Mouse (Mus musculus) liver (tissue): ENCODE measurements around the gene Slc13a5.

Source experiments
- DNase-seq: peaks from one replicate; pipeline ENCODE4 v3.0.0-alpha.2; 2020; ENCODE audit warnings: mixed read lengths

Slc13a5 gene

DNA sequence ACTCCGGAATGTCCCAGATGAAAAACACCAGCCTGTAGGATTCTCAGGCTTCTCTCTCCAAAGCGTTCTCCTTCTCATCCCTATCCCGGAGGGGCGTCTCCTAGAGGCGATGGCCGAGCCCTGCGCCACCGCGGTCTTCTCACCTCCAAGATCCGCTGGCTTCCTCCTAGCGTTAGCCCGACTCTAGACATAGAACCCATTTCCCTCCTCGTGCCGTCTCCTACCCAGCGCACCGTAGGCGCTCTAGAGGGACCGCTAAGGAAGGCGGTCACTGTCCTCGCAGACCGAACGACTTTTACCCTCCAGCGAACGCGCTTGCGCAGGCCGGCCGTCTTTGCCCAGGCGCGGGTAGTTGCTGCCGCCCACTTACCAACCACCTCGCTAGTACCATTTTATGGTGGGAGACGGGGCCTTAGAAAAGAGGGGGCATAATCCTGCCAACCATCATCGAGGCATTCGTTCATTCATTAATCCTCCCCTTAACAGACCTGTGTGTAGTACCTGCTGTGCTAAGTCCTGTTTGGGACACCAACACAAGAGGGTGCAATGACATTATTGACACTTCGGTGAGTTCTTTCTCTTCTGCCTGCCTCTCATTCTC lies at the start of gene Slc13a5:
Gene Slc13a5, minus strand, starts transcription at position 263 of the 601 bp plus-strand sequence.
- DNase-seq: no peak

DNA sequence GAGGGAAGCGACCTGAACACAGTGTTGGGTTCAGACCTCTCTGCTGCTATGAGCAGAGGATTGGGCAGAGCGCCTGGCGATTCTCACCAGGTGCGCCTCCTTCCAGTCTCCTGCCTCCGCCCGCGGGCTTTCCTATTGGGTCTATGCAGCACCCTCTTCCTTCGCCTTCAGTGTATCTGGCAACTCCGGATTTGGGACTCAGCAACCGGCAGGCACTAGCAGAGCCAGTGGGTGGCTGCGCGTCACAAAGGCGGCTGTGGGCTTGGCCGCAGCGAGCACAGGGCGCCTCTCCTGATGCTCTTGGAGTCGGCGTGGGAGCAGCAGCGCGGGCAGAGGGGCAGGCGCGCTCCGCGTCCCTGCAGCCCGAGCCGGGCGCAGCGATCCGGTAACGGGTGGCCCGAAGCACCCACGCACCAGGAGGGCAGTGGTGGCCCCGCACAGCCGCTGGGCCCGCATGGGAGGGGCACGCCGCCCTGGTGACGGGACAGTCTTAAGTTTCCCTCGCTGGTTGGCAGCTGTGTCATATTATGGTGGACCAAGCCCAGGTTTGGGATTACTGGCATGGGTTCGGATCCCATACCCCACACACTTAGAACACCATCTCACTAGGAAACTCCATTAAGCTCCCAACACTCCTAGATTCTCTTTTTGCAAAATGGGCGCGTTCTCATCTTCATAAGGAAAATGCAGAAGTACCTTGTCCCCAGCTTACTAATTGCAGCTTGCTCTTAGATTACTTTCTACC lies 47.3 kb upstream of the Slc13a5 start, which contains the start of gene Fbxo39:
Gene Fbxo39, plus strand, starts transcription at position 294 of the 745 bp plus-strand sequence.
- no peak for DNase-seq

DNA sequence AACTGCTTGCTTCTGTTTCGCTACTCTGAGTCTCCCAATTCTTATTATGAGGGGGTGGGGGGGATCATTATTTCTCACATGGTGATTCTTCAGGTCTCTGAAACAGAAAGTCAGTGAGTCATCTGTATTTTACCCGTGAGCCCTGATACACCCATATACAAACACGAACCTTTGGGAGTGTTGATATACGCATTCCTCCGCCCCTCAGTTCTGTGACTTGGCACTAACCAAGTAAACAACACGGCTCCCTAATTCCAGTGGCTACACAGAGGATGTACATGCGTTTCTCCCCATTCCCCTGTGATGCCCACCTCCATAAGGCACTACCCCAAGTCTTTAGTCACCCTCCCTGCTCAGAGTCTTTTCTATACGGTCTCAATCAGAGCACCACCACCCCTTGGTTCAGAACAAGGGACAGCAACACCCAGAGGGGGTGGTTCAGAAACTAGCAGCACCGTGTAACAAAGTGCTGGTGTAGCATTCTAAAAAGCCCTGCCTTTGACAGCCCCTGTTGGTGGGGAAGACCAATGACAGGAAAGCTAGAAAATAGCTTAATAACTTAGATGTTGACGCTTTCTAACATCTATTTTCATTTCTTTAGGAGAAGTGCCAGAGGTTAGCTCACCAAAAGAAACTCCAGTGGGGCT lies 44.5 kb upstream of the Slc13a5 start:
- no peak for DNase-seq

DNA sequence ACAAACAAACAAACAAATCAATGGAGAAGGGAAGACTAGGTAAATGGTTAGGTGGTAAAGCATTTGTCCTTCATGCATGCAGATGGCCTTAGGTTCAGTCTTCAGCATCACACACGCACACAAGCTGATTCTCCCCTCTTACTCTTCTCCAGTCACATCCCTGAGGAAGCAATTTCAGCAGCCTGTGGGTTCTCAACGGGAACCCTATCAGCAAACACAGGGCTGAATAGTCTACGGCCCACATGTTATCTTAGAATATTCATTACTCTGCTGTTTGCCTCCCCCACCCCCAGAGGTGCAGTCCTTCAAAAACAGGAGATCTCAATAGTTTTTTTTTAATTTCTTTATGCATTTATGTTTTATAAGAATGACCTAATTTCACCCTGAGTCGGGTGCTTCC lies 43.5 kb upstream of the Slc13a5 start:
- no peak for DNase-seq

DNA sequence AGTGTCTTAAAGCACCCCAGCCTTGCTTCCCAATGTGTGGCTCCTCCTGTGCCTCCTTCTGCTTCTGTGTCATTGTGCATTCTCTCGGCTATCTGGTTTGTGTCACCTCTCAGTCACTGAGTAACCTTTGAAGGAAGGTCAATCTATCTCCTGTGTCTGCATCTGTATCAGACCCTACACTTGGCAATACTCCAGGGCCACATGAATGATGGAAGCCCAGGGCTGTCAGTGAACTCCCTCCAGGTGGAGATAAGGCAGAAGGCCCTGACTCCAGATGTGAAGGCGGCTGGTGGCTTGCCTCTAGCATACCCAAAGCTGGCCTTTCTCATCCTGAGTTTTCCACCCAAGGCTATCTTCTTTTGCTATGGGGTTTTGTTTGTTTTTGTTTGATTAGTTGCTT lies 42.0 kb upstream of the Slc13a5 start:
- DNase-seq: no peak

DNA sequence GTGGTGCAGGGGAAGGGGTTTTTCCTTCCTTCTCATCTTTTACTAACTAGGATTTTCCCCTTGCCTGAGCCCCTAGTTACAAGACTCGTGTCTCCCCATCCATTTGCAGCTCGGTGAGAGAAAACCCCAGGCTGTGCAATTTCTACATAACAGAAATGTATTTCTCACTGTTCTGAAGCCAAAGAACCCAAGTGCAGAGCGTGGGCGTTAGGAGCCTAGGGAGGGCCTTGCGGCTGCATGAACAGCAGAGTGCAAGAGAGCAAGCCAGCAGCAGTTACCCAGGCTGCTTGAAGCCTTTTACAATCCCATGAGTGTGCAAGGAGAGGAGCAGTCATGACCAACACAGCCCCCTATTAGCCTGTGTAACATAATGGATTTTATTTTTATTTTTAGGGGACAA lies 40.4 kb upstream of the Slc13a5 start:
- no peak for DNase-seq

DNA sequence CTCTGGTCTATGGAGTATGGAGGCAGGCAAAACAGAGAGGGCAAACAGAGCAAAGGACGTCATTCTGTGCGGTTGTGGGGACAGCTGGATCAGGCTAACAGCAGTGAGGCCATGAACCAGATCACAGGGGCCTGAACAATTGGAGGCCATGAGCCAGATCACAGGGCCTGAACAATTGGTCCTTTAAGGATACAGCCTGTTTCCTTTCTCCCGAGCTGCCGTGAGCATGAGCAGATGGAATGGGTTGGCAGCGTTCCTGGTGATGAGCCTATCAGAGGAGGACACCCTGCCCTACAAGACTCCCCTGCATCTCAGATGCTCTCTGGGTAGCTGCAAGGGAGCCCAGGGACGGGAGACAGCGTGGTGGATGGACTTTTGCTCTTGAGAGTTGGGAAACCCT lies 35.2 kb upstream of the Slc13a5 start:
- DNase-seq: no peak

DNA sequence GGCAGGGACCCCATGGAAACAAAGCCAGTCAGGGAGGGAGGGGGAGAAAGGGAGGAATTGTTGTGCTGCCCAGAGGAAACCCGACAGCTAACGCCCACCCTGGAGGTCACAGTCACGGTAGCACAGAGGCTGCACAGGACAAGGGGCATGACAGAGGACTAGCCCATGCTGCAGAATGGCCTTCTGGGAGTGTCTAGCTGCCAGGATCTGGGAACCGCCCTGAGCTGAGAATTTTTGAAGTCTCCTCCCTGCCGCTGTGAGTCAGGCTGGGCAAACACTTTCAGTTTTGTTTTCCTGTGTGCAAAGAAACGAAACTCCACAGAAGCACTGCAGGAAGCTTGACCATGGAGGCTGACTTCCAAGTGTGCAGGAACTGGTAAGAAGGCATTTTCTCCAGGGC lies 34.3 kb upstream of the Slc13a5 start, which contains the start of gene Xaf1:
Gene Xaf1, plus strand, starts transcription at position 296 of the 400 bp plus-strand sequence.
- peak; percentile 17 for DNase-seq

DNA sequence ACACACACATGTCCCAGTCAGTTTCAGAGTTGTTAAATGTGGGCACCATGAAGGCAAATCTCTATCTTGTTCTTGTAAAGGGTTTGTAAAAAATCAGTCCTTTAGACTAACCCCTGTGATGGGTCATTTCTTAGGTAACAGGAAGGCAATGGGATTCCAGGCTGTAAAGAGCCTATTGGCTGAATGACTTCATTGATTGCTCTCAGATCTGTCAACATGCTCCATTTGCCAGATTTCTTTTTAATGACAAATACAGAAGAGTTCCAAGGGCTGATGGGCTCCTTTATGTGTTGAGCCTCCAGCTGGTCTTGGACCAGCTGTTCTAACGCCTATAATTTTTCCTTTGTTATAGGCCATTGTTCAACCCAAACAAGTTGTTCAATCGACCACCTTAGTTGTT lies 26.1 kb upstream of the Slc13a5 start:
- DNase-seq: no peak

DNA sequence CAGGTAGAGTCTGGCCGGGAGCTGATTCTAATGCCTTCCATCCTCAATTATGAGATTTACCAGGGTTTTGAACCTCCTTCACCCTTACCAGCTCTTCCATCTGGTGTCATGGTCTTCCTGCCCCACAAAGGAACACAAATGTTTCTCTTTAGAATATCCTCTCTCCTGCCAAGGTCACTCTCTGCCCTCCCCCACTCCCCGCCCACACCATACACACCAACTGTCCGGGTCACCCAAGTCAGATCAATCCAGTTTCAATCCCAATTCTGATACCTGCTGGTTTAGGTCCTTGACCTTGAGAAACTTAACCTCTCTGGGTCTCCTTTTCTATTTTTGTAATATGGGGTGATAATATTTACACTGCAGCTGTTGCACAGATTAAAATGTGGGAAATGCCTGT lies 20.5 kb upstream of the Slc13a5 start:
- DNase-seq: no peak

DNA sequence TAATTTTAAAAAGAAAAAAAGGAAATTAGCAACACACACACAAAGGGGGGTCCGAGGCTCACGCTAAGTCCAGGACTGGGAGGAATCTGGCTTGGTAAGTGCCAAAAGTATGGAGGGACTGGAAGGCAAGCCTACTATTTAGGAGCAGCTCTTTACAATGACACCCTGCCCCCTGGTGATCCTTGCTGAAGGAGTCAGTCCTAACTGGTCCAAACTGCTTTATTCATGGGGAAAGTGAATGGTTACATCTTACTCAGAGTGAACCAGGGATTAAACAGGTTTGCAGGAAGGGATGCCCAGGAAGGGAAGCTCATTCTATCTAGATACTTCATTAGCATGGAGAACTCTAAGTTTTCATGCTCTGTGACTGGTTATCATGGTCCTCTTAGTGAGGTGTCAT lies 20.1 kb upstream of the Slc13a5 start:
- no peak for DNase-seq

DNA sequence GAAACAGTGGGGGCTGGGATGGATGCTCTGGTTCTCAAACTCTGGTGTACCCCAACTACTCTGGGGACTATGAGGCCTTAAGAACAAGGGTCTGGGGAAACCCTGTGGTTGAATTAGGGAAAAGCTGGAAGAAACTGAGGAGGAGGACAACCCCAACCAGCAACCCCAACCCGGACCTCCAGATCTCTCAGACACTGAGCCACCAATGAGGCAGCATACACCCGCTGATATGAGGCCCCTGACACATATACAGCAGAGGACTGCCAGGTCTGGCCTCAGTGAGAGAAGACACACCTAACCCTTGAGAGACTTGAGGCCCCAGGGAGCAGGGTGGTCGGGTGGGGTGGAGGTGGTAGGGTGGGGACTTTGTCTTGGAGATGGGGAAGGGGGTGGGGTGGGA lies 19.6 kb upstream of the Slc13a5 start:
- no peak for DNase-seq

DNA sequence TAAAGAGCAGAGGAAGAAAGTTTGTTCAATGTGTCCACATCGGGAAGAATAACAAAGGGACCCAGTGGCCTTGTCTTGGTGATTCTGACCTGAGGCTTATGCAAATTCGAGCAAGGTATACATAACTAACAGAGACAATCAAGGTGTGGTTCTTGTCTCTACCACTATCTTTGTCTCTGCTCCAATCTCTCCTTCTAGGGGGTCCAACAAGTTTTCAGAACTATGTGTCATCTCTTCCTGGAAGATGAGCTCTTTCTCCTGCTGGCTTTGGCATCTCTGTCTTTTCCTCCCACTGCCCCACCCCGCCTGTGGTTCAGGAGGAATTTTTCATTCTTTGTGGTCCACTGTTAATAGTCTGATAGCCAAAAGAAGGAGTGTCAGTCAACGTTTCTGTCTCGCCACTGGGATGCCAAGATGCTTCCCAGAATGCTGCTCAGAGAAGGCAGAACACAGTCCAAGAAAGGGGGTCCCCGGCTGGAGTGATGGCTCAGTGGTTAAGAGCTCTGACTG lies 19.0 kb upstream of the Slc13a5 start:
- DNase-seq: no peak

DNA sequence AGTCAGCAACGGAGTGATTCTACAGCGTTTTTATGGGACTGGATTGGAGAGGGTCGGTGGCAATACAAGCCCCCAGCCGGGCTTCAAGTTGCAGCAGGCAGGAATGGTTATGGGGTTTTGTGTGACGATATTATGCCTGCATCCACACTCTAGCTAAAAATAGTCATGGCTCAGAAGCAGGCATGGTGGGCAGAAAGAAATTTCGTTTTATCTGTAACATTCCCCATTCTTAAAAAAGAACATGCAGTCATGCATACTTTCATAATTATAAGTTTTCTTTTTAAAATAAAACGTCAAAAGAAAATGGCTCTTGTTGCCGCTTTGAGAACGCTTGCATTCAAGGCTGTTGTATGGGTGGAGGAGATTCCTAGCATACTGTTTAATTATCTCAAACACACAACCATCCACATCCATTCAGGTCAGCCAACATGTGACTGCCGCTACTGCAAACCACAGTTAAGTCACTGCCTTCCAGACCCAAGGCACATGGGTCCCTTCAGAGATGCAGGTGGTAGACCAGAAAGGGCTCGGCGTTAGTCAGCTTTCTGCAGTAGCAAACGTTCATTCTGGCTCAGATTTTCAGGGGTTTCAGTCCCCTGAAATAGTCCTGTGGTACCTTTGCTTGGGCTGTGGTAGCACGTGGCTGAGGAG lies 17.6 kb upstream of the Slc13a5 start:
- no peak for DNase-seq

DNA sequence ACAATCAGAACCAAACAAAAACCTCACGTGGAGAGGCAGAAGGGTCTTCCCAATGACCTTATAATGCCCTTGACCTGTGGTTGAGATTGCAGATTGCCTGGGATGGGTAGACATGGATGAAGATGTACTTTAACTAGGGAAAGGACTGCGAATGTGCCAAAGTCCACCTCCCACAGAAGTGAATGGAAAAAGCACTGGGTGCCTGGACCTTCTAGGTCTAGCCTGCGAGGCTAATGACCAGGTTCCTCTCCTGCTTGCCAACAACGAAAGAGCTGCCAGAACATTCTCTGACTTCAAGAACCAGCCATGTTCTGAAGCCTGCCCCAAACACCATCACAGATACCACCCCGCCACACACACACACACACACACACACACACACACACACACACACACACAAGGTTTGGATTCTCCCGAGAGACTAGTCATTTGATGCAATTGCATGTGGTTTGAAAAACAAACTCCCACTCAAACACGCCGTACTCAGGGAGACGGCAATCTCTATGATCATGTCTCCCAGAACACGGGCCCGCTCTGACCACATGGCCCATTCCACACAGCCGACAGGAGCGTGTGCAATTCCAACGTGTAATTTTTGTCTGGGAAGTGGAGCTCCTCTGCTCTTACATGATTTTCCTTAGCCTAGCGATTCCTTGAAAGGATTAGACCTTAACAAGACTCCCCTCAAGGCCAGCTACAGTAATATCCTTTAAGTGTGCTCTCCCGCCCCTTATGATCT lies 16.6 kb upstream of the Slc13a5 start:
- no peak for DNase-seq

DNA sequence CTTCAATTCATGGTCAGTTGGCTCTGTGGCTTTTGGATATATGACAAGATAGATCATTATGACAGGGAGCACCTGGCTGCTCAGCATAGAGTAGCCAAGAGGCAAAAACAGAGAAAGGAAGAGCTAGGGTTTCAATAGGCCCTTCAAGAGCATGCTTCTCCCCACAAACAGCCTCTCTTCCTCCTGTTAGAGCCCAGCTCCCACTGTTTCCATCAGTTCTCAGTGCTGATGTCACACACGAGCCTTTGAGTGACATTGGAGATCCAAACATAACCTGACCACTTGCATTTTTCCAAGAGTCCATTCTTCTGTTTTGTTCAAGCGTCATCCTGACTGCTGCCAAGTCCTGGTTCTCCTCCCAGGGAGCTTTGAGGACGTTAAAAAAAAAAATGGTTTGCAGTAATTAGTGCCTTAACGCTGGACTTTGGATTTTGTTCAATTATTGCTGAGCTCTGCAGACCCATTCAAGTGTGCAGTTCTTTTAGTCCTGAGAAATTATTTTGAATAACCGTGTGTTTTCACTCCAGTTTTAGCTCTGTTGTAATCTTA lies 14.9 kb upstream of the Slc13a5 start:
- no peak for DNase-seq

DNA sequence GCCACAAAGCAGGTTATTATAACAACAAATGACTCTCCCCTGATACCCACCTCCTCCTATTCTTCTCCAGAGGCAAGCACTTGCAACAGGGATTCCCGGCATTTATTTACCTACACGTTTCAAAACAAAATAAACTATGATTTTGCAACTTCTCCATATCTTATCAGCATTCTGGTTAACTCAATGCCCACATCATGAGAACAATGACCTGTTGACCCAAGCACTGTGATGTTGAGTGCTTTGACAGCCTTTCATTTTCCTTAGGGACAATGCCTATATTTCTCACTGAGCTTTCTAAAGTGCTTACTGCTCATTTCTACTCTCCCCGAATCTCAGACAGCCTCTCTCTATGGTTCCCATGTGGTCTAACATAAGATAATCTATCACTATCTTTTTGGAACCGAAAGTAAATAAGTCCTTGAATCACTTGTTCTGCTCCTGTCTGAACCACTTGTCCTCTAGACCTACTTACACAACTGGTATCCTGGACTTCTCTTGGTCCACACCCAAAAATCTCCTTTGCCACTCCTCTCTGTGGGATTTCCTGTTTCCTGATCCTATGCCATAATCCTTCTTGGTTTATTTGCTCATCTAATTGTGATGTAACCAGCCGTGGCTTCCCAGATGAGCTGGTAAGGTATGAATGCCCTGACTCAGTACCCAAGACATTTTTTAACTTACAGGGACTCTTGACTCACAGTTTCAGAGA lies 14.3 kb upstream of the Slc13a5 start:
- DNase-seq: no peak

DNA sequence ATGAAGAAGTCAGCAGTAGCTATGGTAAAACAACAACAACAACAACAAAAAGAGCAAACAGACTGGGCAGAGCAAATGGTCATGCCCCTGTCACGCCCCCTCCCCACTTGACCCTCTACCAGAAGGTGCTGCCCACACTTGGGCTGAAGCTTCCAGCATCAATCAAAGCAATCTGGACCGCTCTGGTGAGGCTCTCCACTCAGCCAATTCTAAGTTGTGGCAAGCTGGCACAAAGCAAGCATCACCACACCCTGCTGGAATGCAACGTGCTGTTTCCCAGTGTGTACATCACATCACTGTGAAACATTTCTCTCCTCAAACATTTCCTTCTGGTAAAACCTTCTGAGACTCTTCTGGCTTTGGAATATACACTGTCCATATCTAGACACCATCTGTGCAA lies 6.3 kb upstream of the Slc13a5 start:
- no peak for DNase-seq

DNA sequence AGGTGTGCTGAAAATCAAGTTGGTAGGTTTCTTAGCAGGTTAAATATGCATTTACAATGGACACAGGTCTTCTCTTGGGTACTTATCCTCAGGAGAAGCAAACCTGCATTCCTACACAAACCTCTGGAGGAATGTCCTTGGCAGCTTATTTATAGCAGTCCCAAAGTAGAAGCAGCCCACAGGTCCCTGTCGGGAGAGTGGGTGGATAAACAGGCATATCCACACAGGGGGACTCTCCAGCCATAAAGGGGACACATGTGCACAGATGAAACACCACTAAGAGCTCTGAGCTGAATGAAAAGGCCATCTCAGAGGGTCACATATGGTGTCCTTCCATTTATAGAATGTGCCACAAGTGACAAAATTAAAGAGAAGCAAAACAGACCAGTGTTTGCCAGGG lies 4.7 kb upstream of the Slc13a5 start:
- no peak for DNase-seq

DNA sequence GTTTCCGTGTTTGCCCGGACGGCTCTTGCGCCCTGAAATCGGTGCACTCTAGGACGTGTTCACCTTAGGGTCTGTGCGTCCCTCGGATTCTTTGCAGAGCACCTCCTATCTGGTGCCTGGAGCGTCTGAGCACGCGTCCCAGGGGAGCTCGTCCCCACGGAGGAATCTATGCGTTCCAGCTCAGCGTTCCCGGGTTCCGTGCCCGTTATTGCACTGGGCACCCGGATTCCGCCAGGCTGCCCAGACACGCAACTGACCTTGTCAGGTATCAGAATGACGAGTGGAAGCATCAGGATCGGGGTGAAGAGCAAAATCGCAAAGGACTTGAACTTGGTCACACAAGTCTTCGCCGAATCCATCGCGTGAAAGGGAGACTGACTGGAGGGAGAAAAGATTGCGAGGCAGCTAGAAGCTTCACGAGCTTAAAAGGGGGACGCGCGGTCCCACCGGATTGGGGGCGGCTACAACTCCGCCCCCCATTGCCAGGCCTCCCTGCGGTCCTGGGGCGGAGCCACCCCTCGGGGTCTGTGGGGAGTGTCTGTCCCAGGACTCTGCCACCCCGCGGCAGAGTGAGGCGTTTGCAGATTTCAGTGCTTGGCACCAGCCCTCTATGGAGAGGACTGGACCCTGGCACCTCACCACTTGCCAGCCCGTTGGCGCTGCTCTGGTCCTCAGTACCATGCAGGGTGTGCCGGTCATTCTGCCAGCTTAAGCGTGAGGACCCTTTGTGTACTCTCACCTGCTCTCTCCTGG lies 639 bp downstream of the Slc13a5 start:
- DNase-seq: peak; percentile 40

DNA sequence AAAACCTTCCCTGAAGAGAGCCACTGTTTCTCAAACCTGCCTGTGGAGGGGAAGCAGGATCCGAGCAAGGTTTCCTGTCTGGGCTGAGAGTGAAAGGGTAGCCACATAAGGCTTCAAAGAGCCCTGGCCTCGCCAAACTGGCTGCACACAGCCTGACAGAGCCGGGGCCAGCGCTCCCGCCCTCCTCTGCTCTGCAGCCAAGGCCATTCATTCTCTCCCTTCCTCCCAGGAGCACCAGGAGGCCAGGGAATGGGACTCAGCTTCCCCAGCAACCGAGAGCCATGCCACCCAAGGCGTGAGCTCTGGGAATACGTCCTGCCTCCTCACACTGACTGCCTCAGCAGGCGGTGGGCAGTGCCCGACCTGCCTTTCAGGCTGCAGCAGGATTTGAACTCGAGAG lies 1.5 kb downstream of the Slc13a5 start:
- DNase-seq: no peak
